ENCODE assay signal across 10 mouse cellular contexts in genomic region chr3:107792736-107793135, GRCm38 (mm10). TPM values are rescaled to one million over a fixed set of nuclear protein-coding genes. Genes with fewer than 3 reads are reported as not detected.
DNase-seq lines count a peak whose midpoint lies in the region; ATAC-seq and TF ChIP-seq lines count a peak whose summit lies in the region.
"Had no signal": no experiment of that assay in that cellular context is flagged by ENCODE, and none has a peak within 500 bp of the region (broad histone marks: within the 10 kb centered on the region; RNA-seq: fewer than 3 reads in every experiment).

No protein-coding gene starts in this region.

- no peak overlapping the region for H3K4me2 ChIP-seq in heart, embryonic 16.5 days (ENCODE audit: low read depth, low read length)
- no peak overlapping the region for H3K4me2 ChIP-seq in lung, embryonic 16.5 days (ENCODE audit: low read depth, low read length)
- no peak overlapping the region for H3K4me2 ChIP-seq in forebrain, embryonic 15.5 days (replicated peaks)

- no peak for TF ChIP-seq POLR2A in small intestine, adult 2 months (IDR thresholded peaks at IDR 0.05; ENCODE audit: low read depth, low read length)

- H3K4me3 ChIP-seq in heart, embryonic 16.5 days (ENCODE audit: low read length): no peak overlapping the region
- no peak overlapping the region for H3K4me3 ChIP-seq in lung, embryonic 16.5 days (ENCODE audit: low read length)
- no peak overlapping the region for H3K4me3 ChIP-seq in forebrain, embryonic 15.5 days
- no peak overlapping the region for H3K4me3 ChIP-seq in small intestine, adult 2 months (ENCODE audit: low read depth, low read length)

- DNase-seq in heart, postnatal 14 days: no peak
- DNase-seq in lung, postnatal 25 days (ENCODE audit: low spot score): no peak
- no peak for DNase-seq in cerebellum, adult 8-10 months
- DNase-seq in right cerebral cortex, postnatal 25 days: no peak
- DNase-seq: spleen, adult 18-20 months; thymus, postnatal 36 days had no signal

- intact Hi-C loops in heart, postnatal 14 days (cut with DNase I): no loop called here

- 79% methylated on average over 5 of the region's 5 CpGs for whole genome bisulfite sequencing in heart, embryonic 16.5 days
- WGBS in lung, embryonic 16.5 days: 66% methylated on average over 5 of the region's 5 CpGs
- WGBS in forebrain, embryonic 15.5 days: 88% methylated on average over 5 of the region's 5 CpGs
- 83% methylated on average over 5 of the region's 5 CpGs for WGBS in small intestine, adult 2 months

- no peaks in the 10 kb centered on the region for H3K36me3 ChIP-seq in heart, embryonic 16.5 days (ENCODE audit: control insufficient read depth, insufficient read depth)
- no peaks in the 10 kb centered on the region for H3K36me3 ChIP-seq in lung, embryonic 16.5 days (ENCODE audit: control insufficient read depth, insufficient read depth, low read length)
- no peaks in the 10 kb centered on the region for H3K36me3 ChIP-seq in forebrain, embryonic 15.5 days
- no peaks in the 10 kb centered on the region for H3K36me3 ChIP-seq in small intestine, adult 2 months (ENCODE audit: control insufficient read depth, insufficient read depth, low read length)

- no peak for ATAC-seq in heart, embryonic 16.5 days (replicated peaks; ENCODE audit: extremely low read depth, insufficient read depth, low FRiP score)
- no peak for ATAC-seq in lung, embryonic 16.5 days (ENCODE audit: low read depth)
- no peak for ATAC-seq in forebrain, embryonic 15.5 days (replicated peaks)

- TF ChIP-seq CTCF in small intestine, adult 2 months (IDR thresholded peaks at IDR 0.05; ENCODE audit: extremely low read depth, insufficient read length, insufficient replicate concordance, low read depth, low read length): no peak

- H3K27ac ChIP-seq in heart, embryonic 16.5 days (ENCODE audit: low read length): peak overlapping the region; percentile 79; the same call in 1 of the 2 replicates
- H3K27ac ChIP-seq in lung, embryonic 16.5 days (ENCODE audit: low read length): peak overlapping the region; percentile 93
- peak overlapping the region; percentile 83 for H3K27ac ChIP-seq in forebrain, embryonic 15.5 days (replicated peaks)
- H3K27ac ChIP-seq in small intestine, adult 2 months (ENCODE audit: insufficient read depth, low read depth, low read length): peak overlapping the region; percentile 26; the same call in 1 of the 2 replicates

- H3K27me3 ChIP-seq in heart, embryonic 16.5 days (ENCODE audit: control insufficient read depth, insufficient read depth, low read length): no peaks in the 10 kb centered on the region
- no peaks in the 10 kb centered on the region for H3K27me3 ChIP-seq in lung, embryonic 16.5 days (ENCODE audit: control insufficient read depth, insufficient read depth, low read depth, low read length)
- H3K27me3 ChIP-seq in forebrain, embryonic 15.5 days: no peaks in the 10 kb centered on the region
- H3K27me3 ChIP-seq in small intestine, adult 2 months (ENCODE audit: control insufficient read depth, insufficient read depth, low read length): no peaks in the 10 kb centered on the region

- peaks cover 17% of the 10 kb centered on the region for H3K4me1 ChIP-seq in heart, embryonic 16.5 days (ENCODE audit: control insufficient read depth, insufficient read depth, low read length)
- peaks cover 24% of the 10 kb centered on the region for H3K4me1 ChIP-seq in lung, embryonic 16.5 days (replicated peaks; ENCODE audit: control insufficient read depth, insufficient read depth, low read length)
- H3K4me1 ChIP-seq in forebrain, embryonic 15.5 days: peaks cover 17% of the 10 kb centered on the region
- peaks cover 20% of the 10 kb centered on the region for H3K4me1 ChIP-seq in small intestine, adult 2 months (ENCODE audit: control insufficient read depth, insufficient read depth, insufficient read length, low read length)

- no peaks in the 10 kb centered on the region for H3K9me3 ChIP-seq in heart, embryonic 16.5 days (replicated peaks; ENCODE audit: control insufficient read depth, low read length)
- H3K9me3 ChIP-seq in lung, embryonic 16.5 days (ENCODE audit: control insufficient read depth, low read length): no peaks in the 10 kb centered on the region
- H3K9me3 ChIP-seq in forebrain, embryonic 15.5 days: no peaks in the 10 kb centered on the region

- H3K9ac ChIP-seq in heart, embryonic 16.5 days (ENCODE audit: low read length): no peak overlapping the region
- no peak overlapping the region for H3K9ac ChIP-seq in lung, embryonic 16.5 days (ENCODE audit: low read length)
- H3K9ac ChIP-seq in forebrain, embryonic 15.5 days (replicated peaks): no peak overlapping the region

RNA-seq across cellular contexts. Expression of gene Csf1, which starts 32.5 kb away (rescaled TPM):
- 8.8 and 10.2 TPM in 2 replicates for polyA plus RNA-seq in heart, embryonic 16.5 days (2015; fragmentation: Nextera tagmentation; extraction: Ambion mirVana)
- total RNA-seq in heart, postnatal 14 days (2021): 10 to 100 TPM; 25.5 to 33.6 TPM
- 9.6 and 9.8 TPM in 2 replicates for polyA plus RNA-seq in lung, embryonic 16.5 days (2015; fragmentation: Nextera tagmentation; extraction: Ambion mirVana)
- 6.5 and 7.9 TPM in 2 replicates for polyA plus RNA-seq in forebrain, embryonic 15.5 days (2015; fragmentation: Nextera tagmentation; extraction: Ambion mirVana)
- polyA plus RNA-seq in small intestine, adult 2 months (2012; rRNA removed): 7.7 and 9.7 TPM in 2 replicates

Comparison
In these comparisons a context has a peak if more than half of its experiments do, and no peak if none do; other contexts are left out.
1. H3K27ac ChIP-seq: peak in every context shown above with its lines; median percentile 93 in lung, embryonic 16.5 days; 83 in forebrain, embryonic 15.5 days; 79 in heart, embryonic 16.5 days; 26 in small intestine, adult 2 months.